Mouse (Mus musculus): ENCODE measurements around the gene Atp11a. TPM values are rescaled to one million over a fixed set of nuclear protein-coding genes. Genes with fewer than 3 reads are reported as not detected.

Gene Atp11a
- polyA plus RNA-seq, 1 experiment from 2014 or later = 1.6 TPM

DNA sequence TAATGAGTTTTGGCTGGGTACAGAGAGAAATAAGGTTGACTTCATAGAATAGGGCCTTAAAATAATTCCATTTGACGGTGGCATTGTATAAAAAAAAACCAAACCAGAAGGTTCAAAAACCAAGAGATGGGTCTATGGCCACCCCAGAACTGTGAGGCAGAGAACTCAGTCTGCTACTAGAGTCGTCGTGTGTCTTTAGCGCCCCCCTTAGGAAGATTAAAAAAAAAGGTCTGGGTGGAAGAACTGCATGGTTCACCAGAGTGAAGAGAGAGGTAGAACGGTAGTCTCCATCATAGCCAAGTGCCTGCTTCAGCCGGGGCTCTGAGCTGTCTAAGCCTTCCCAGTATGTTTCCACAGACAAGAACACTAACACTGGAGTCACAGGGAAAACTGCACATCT is 54.4 kb downstream of the Atp11a start:
- no peak for ATAC-seq (ENCODE audit: insufficient read depth)
- Histone ChIP-seq H3K4me2 (no peak overlapping the region), H3K4me1 (replicated peaks) (no peaks in the 10 kb centered on the region), H3K4me3 (replicated peaks) (no peak overlapping the region), H3K27me3 (peaks cover 28% of the 10 kb centered on the region), H3K27ac (replicated peaks) (no peak overlapping the region), H3K9me3 (replicated peaks) (no peaks in the 10 kb centered on the region), H3K9ac (no peak overlapping the region), H3K36me3 (replicated peaks) (no peaks in the 10 kb centered on the region)
- WGBS (ENCODE audit: insufficient replicate concordance) = 37% methylated on average over 6 of the region's 6 CpGs

DNA sequence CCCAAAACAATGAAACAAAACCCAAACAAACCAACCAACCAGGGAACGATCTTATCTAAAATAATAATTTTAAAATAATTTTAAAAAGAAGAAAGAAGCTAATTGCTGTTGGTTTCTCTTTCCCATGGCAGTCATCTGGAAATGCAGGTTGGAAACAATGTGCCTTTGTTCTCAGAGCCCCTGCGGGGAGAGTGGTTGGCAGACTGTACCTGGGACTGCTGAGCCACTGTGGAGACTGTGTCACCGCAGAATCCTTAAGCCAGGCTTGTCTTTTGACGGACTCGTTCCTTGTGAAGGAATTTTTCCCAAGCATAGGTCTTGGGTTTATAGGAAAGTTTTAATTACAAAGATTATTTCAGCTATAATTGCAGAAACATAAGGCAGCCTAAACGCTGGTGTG is 59.6 kb downstream of the Atp11a start:
- Histone ChIP-seq H3K36me3 (replicated peaks) (no peaks in the 10 kb centered on the region), H3K27ac (replicated peaks) (no peak overlapping the region), H3K9ac (no peak overlapping the region), H3K4me1 (replicated peaks) (no peaks in the 10 kb centered on the region), H3K9me3 (replicated peaks) (no peaks in the 10 kb centered on the region), H3K4me3 (replicated peaks) (no peak overlapping the region), H3K27me3 (peaks cover 57% of the 10 kb centered on the region), H3K4me2 (no peak overlapping the region)
- ATAC-seq (ENCODE audit: insufficient read depth) = no peak
- 73% methylated on average over 6 of the region's 6 CpGs for WGBS (ENCODE audit: insufficient replicate concordance)

DNA sequence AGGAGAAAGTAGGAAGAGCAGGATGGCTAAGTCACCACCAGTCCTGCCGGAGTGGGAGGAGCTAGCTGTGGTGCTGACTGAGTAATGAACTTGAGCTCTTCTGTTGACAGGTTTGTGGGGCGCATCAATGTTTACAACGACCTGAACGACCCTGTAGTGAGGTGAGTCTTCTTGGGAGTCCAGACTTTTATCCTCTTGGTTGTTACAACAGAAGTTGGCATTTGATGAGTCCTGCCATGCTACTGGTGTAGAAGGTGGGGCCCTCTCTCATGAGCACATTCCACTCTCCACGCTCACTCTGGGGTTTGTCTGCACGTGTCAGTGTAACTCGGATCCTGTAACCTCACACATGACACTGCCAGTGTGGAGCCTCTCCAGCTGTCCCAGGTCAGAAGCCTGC is 66.1 kb downstream of the Atp11a start:
- no peaks in the 10 kb centered on the region for H3K9me3 ChIP-seq (replicated peaks)
- H3K27ac ChIP-seq (replicated peaks) = no peak overlapping the region
- ATAC-seq (ENCODE audit: insufficient read depth) = no peak
- H3K9ac ChIP-seq = no peak overlapping the region
- peaks cover 80% of the 10 kb centered on the region for H3K27me3 ChIP-seq
- no peak overlapping the region for H3K4me2 ChIP-seq
- 69% methylated on average over 7 of the region's 7 CpGs for WGBS (ENCODE audit: insufficient replicate concordance)
- no peak overlapping the region for H3K4me3 ChIP-seq (replicated peaks)
- H3K36me3 ChIP-seq (replicated peaks) = no peaks in the 10 kb centered on the region
- H3K4me1 ChIP-seq (replicated peaks) = no peaks in the 10 kb centered on the region

DNA sequence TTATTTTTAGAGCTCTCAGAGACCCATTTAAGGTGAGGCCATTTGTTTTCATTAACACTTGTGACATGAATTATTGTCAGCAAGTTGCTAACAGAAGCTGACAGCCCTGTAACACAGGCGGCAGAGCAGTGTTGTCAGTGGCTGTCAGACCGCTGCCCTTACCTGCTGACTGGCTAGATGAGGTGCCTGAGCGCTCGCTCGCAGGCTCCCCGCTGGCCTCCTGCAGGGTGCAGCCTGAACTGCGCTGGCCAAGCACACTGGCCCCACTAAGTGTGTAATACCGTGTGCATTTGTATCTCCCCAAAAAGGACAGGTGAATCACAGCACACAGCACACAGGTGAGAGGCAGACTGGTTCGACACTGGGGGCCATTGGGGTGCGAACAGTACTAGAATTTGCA is 67.7 kb downstream of the Atp11a start:
- no peak overlapping the region for H3K9ac ChIP-seq
- H3K27me3 ChIP-seq = peaks cover 88% of the 10 kb centered on the region
- H3K4me2 ChIP-seq = no peak overlapping the region
- WGBS (ENCODE audit: insufficient replicate concordance) = 69% methylated on average over 10 of the region's 10 CpGs
- H3K9me3 ChIP-seq (replicated peaks) = no peaks in the 10 kb centered on the region
- H3K4me3 ChIP-seq (replicated peaks) = no peak overlapping the region
- H3K27ac ChIP-seq (replicated peaks) = no peak overlapping the region
- no peak for ATAC-seq (ENCODE audit: insufficient read depth)
- H3K36me3 ChIP-seq (replicated peaks) = no peaks in the 10 kb centered on the region
- H3K4me1 ChIP-seq (replicated peaks) = no peaks in the 10 kb centered on the region

DNA sequence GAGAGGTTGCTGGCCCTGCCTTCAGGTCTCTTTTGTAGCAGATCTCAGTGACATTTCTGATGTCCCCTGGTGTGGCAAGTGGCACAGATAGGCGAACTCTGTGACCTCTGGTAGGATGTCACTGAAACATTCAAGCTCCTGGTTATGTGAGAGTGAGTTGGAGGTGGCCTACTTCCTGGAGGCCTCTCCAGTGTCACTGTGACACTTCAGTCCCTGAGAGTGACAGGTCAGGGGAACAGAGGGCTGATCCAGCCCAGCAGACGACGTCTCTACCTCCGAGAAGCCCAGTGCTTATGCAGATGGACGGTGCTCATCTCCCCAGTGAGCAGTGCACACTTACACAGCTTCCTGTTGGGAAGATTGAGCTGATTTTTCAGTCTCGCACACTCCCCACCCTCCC is 68.4 kb downstream of the Atp11a start:
- no peak overlapping the region for H3K27ac ChIP-seq (replicated peaks)
- H3K27me3 ChIP-seq = peaks cover 85% of the 10 kb centered on the region
- WGBS (ENCODE audit: insufficient replicate concordance) = 15% methylated on average over 6 of the region's 6 CpGs

DNA sequence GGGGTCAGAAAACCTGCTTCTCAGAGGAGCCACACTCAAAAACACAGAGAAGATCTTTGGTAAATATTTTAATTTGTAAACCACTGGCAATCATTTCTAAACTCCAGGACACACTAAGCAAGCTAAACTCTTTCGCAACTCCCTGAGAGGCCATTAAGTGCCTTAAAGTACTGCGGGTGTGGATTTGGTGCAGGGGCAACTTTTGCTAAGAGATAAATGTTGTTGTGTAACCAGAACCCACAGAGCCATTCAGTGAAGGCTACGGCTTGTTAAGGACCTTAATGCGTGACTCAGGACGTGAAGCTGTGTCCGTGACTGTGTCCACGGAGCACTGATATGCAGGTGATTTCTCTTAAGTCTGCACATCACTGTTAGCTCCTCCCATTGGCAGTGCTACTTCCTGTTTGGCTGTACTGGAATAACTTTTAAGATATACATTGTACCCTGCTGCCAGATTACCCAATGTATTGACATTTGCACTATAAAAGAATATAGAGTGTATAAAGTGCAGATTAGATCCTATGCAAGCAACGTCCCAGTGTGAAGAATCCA is 68.9 kb downstream of the Atp11a start:
- H3K27me3 ChIP-seq = peaks cover 88% of the 10 kb centered on the region
- H3K4me2 ChIP-seq = no peak overlapping the region
- H3K27ac ChIP-seq (replicated peaks) = no peak overlapping the region
- no peaks in the 10 kb centered on the region for H3K36me3 ChIP-seq (replicated peaks)
- no peak overlapping the region for H3K9ac ChIP-seq
- H3K4me1 ChIP-seq (replicated peaks) = no peaks in the 10 kb centered on the region
- 32% methylated on average over 8 of the region's 8 CpGs for WGBS (ENCODE audit: insufficient replicate concordance)
- no peaks in the 10 kb centered on the region for H3K9me3 ChIP-seq (replicated peaks)
- ATAC-seq (ENCODE audit: insufficient read depth) = no peak
- no peak overlapping the region for H3K4me3 ChIP-seq (replicated peaks)

More for the DNA sequence above, 68.4 kb downstream of the Atp11a start:
- no peak for ATAC-seq (ENCODE audit: insufficient read depth)
- no peaks in the 10 kb centered on the region for H3K36me3 ChIP-seq (replicated peaks)
- H3K4me2 ChIP-seq = no peak overlapping the region
- H3K4me3 ChIP-seq (replicated peaks) = no peak overlapping the region
- no peaks in the 10 kb centered on the region for H3K9me3 ChIP-seq (replicated peaks)
- H3K4me1 ChIP-seq (replicated peaks) = no peaks in the 10 kb centered on the region
- H3K9ac ChIP-seq = no peak overlapping the region

DNA sequence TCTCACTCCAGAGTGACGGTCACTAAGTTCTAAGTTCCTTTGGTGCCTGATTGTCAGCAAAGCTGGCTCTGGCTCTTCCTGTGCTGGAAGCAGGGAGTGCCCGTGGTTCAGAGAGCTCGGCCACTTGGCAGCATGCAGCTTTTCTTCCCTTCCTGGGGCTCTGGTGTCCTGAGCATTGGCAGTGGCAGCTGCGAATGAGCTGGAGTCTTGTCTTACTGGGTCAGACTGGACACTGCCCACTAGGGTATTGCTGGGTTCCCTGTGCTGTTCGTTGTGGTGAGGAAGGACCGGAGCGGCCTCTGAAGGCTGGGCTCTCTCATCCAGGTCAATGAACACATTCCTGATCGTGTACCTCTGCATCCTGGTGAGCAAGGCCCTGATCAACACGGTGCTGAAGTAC is 70.3 kb downstream of the Atp11a start:
- Histone ChIP-seq H3K27ac (replicated peaks) (no peak overlapping the region), H3K27me3 (peaks cover 89% of the 10 kb centered on the region), H3K9me3 (replicated peaks) (no peaks in the 10 kb centered on the region), H3K36me3 (replicated peaks) (no peaks in the 10 kb centered on the region), H3K4me1 (replicated peaks) (no peaks in the 10 kb centered on the region), H3K9ac (no peak overlapping the region), H3K4me3 (replicated peaks) (no peak overlapping the region), H3K4me2 (no peak overlapping the region)
- WGBS (ENCODE audit: insufficient replicate concordance) = 71% methylated on average over 9 of the region's 9 CpGs
- no peak for ATAC-seq (ENCODE audit: insufficient read depth)

DNA sequence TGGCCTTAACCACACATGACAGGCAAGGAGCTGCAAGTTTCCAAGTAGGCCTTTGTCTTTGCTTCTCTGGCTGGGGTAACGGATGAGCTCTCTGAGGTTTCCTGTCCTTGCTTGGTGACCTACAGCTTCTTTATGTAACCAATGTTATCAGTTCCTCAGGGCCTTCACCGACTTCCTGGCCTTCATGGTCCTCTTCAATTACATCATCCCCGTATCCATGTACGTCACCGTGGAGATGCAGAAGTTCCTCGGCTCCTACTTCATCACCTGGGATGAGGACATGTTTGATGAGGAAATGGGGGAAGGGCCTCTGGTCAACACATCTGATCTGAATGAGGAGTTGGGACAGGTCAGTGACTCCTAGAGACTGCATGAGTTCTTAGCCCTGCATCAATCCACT is 71.5 kb downstream of the Atp11a start:
- Histone ChIP-seq H3K4me1 (replicated peaks) (no peaks in the 10 kb centered on the region), H3K27me3 (peaks cover 88% of the 10 kb centered on the region), H3K36me3 (replicated peaks) (no peaks in the 10 kb centered on the region), H3K9me3 (replicated peaks) (no peaks in the 10 kb centered on the region), H3K27ac (replicated peaks) (no peak overlapping the region), H3K4me3 (replicated peaks) (no peak overlapping the region), H3K4me2 (no peak overlapping the region), H3K9ac (no peak overlapping the region)
- 34% methylated on average over 6 of the region's 6 CpGs for WGBS (ENCODE audit: insufficient replicate concordance)
- ATAC-seq (ENCODE audit: insufficient read depth) = no peak

DNA sequence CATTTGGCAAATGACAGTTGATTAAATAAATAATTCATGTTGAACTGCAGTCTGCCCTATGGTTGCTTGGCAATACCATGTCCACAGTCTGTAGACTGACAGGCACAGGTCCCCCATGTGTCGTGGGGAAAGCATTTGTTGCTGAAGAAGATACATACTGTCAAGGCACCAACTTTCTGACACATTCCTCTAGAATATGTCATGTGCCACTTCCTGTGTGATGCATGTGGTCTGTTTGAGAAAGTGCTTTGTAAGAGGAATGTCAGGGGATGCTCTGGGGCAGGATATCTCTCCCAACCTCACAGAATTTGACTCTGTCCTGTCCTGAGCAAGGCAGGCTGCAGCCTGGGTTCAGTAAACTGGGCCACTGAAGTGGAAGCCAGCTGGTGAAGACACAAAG is 72.6 kb downstream of the Atp11a start:
- WGBS (ENCODE audit: insufficient replicate concordance) = 45% methylated on average over 1 of the region's 1 CpGs
- no peak overlapping the region for H3K27ac ChIP-seq (replicated peaks)
- H3K4me2 ChIP-seq = no peak overlapping the region
- ATAC-seq (ENCODE audit: insufficient read depth) = no peak
- H3K4me1 ChIP-seq (replicated peaks) = no peaks in the 10 kb centered on the region
- peaks cover 95% of the 10 kb centered on the region for H3K27me3 ChIP-seq
- H3K36me3 ChIP-seq (replicated peaks) = no peaks in the 10 kb centered on the region
- no peak overlapping the region for H3K4me3 ChIP-seq (replicated peaks)
- H3K9me3 ChIP-seq (replicated peaks) = no peaks in the 10 kb centered on the region
- no peak overlapping the region for H3K9ac ChIP-seq

DNA sequence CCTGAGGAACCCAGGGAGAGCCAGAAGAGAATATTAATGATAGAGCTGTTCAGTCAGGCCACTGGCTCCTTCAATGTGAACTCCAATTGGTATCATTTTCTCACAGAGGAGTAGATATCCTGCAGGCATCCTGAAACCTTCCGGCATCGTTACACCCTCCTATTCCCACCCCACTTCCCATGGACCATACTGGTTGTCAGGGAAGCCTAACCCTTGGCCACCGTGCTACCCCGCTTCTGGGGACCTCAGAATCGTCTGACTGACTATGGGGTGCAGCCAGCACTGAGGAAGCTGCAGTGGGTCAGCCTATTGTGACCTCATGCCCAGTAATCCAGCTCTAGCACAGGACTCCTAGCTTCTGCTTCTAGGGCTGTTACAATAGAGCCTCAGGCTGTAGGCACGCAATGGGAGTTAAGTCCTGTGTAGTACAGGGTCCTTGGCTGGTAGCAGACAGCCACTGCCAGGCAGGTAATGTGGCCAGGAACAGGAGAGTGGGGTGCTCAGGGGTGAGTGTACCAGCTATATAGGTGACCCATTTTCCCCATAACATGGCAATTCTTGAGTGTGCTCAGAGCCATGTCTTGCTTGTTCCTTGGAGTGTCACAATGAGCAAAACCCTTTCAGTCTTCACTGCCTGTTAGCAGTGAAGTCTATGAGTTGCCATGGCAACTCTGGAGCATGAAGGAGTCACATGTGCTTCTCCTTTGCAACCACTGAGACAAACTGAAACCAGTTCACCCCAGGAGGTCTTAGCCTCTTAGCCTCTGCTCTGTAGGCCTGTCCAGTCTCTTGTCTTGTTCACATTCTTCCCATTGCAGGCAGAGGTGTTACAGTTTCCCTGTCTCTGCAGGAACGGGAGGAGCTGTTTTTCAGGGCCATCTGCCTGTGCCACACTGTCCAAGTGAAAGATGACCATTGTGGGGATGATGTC is 75.1 kb downstream of the Atp11a start:
- no peak overlapping the region for H3K4me2 ChIP-seq
- no peaks in the 10 kb centered on the region for H3K36me3 ChIP-seq (replicated peaks)
- 64% methylated on average over 7 of the region's 7 CpGs for WGBS (ENCODE audit: insufficient replicate concordance)
- H3K27me3 ChIP-seq = peaks cover 94% of the 10 kb centered on the region
- H3K4me3 ChIP-seq (replicated peaks) = no peak overlapping the region
- no peaks in the 10 kb centered on the region for H3K9me3 ChIP-seq (replicated peaks)
- no peak overlapping the region for H3K9ac ChIP-seq
- H3K4me1 ChIP-seq (replicated peaks) = no peaks in the 10 kb centered on the region
- no peak for ATAC-seq (ENCODE audit: insufficient read depth)
- H3K27ac ChIP-seq (replicated peaks) = no peak overlapping the region

DNA sequence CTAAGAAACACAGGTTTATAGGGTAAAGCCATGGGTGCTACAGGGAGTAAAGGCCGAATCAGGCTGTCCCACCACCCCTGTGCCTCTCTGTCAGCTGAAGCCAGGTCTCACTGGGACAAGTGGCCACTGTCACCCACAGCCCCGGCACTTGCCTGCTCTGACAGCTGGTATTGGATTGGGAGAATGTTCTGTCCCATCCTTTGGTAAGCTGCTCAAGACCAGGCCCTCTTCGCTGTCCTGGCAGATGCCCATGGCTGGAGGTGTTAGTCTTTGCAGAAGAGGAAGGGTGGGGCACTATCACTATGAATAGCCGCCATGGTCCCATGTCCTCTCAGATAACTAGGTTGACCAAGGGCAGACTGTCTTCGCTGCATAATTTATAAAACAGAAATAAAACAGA is 76.8 kb downstream of the Atp11a start:
- peaks cover 90% of the 10 kb centered on the region for H3K27me3 ChIP-seq
- H3K27ac ChIP-seq (replicated peaks) = no peak overlapping the region
- 65% methylated on average over 5 of the region's 5 CpGs for WGBS (ENCODE audit: insufficient replicate concordance)
- no peak for ATAC-seq (ENCODE audit: insufficient read depth)
- no peaks in the 10 kb centered on the region for H3K4me1 ChIP-seq (replicated peaks)
- no peak overlapping the region for H3K4me2 ChIP-seq
- no peak overlapping the region for H3K9ac ChIP-seq
- H3K9me3 ChIP-seq (replicated peaks) = no peaks in the 10 kb centered on the region
- H3K4me3 ChIP-seq (replicated peaks) = no peak overlapping the region
- no peaks in the 10 kb centered on the region for H3K36me3 ChIP-seq (replicated peaks)

Measured in liver, embryonic 15.5 days (tissue).